In the genomic region with DNA sequence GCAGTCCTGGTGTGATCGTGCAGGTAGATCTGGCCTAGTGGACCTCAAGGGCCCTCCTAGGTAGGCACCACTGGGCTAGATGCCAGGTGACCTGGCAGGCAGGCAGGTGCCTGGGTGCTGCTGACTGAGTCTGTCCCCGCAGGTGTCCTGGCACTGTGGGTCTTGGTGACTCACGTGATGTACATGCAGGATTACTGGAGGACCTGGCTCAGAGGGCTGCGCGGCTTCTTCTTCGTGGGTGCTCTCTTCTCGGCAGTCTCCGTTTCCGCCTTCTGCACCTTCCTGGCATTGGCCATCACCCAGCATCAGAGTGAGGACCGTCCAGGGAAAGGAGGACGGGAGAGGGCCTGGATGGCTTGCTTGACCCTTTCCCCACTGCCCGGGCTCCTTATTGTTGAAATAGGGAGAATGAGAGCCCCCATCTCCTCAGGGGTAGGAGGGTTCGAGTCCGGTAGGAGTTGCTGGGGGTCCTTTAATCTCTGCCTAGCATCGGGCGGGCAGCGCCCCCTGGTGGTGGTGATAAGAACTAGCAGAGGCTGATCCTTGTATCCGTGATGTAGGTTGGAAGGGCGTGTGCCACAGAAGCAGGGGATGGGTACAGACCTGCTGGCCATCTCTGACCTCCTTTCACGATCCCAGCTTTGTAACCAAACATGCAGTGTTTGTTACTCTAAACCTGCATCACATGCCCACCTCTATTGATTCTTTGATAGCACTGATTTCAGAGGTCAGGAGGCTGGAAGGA, we compare ENCODE assay signal across 8 mouse cellular contexts. TPM values are rescaled to one million over a fixed set of nuclear protein-coding genes. Genes with fewer than 3 reads are reported as not detected.
DNase-seq lines count a peak whose midpoint lies in the region; TF ChIP-seq lines count a peak whose summit lies in the region.

No protein-coding gene starts in this region.

- no peak overlapping the region for H3K4me3 ChIP-seq in testis, adult 2 months (ENCODE audit: control insufficient read depth, low read depth, low read length)
- H3K4me3 ChIP-seq in kidney, adult 2 months (ENCODE audit: insufficient read depth, low read depth, low read length) = no peak overlapping the region

- H3K27me3 ChIP-seq in testis, adult 2 months (ENCODE audit: control insufficient read depth, insufficient read depth, low read length) = no peaks in the 10 kb centered on the region
- no peaks in the 10 kb centered on the region for H3K27me3 ChIP-seq in kidney, adult 2 months (replicated peaks; ENCODE audit: control insufficient read depth, insufficient read depth, low read length)

- 30% methylated on average over 20 of the region's 20 CpGs for WGBS in kidney, adult 2 months

- TF ChIP-seq POLR2A in testis, adult 2 months (IDR thresholded peaks at IDR 0.05; ENCODE audit: control insufficient read depth, low read depth, low read length) = no peak
- TF ChIP-seq POLR2A in kidney, adult 2 months (IDR thresholded peaks at IDR 0.05; ENCODE audit: low read depth, low read length) = no peak

- TF ChIP-seq CTCF in testis, adult 2 months (IDR thresholded peaks at IDR 0.05; ENCODE audit: control insufficient read depth, insufficient read depth, insufficient replicate concordance, low read depth, low read length) = peak; percentile 96
- peak; percentile 81 for TF ChIP-seq CTCF in kidney, adult 2 months (conservative IDR thresholded peaks at IDR 0.05; ENCODE audit: insufficient read depth, insufficient read length, low read depth, low read length)

- DNase-seq in gastrocnemius, postnatal 10 days = peak; percentile 71
- no peak for DNase-seq in gastrocnemius, adult 18-20 months (ENCODE audit: low spot score)
- no peak for DNase-seq in testis, postnatal 14 days (ENCODE audit: low spot score)
- peak; percentile 73 for DNase-seq in cerebellum, adult 8-10 months
- peak; percentile 72 for DNase-seq in kidney, adult 2 months
- DNase-seq in lung, postnatal 4 days = peak; percentile 72 to 76
- DNase-seq in thymus, postnatal 4 days = peak; percentile 88

- H3K27ac ChIP-seq in testis, adult 2 months (ENCODE audit: control insufficient read depth, insufficient read depth, low read depth, low read length) = no peak overlapping the region
- no peak overlapping the region; the same call in 1 of the 2 replicates for H3K27ac ChIP-seq in kidney, adult 2 months (ENCODE audit: insufficient read depth, low read depth, low read length)

- peaks cover 7% of the 10 kb centered on the region for H3K4me1 ChIP-seq in testis, adult 2 months (ENCODE audit: control insufficient read depth, insufficient read depth, low read length)
- H3K4me1 ChIP-seq in kidney, adult 2 months (ENCODE audit: control insufficient read depth, insufficient read depth, low read length) = peaks cover 28% of the 10 kb centered on the region

- H3K36me3 ChIP-seq in testis, adult 2 months (ENCODE audit: control insufficient read depth, insufficient read depth, low read length) = no peaks in the 10 kb centered on the region
- no peaks in the 10 kb centered on the region for H3K36me3 ChIP-seq in kidney, adult 2 months (ENCODE audit: control insufficient read depth, insufficient read depth, low read length)

RNA-seq across cellular contexts. Expression of a gene that starts 11.6 kb away (rescaled TPM):
- total RNA-seq in gastrocnemius, postnatal 10 days (2021) = 10 to 100 TPM; 34.5 to 42.6 TPM
- 10 to 100 TPM; 45.0 to 48.7 TPM for total RNA-seq in gastrocnemius, adult 18-20 months (2021)
- 16.3 and 17.0 TPM in 2 replicates for polyA plus RNA-seq in testis, adult 2 months (2012; rRNA removed)
- polyA plus RNA-seq in kidney, adult 2 months (2012; rRNA removed) = 182 and 203 TPM in 2 replicates

RNA-seq across cellular contexts. Expression of a gene that starts 22.2 kb away (rescaled TPM):
- total RNA-seq in gastrocnemius, postnatal 10 days (2021) = 1 to 10 TPM; 7.4 to 8.5 TPM
- total RNA-seq in gastrocnemius, adult 18-20 months (2021) = 1 to 10 TPM; 6.6 to 9.0 TPM
- 16.1 and 16.3 TPM in 2 replicates for polyA plus RNA-seq in testis, adult 2 months (2012; rRNA removed)
- 136 and 184 TPM in 2 replicates for polyA plus RNA-seq in kidney, adult 2 months (2012; rRNA removed)

RNA-seq across cellular contexts. Expression of a gene that starts 54.4 kb away (rescaled TPM):
- 10 to 100 TPM; 24.5 to 40.3 TPM for total RNA-seq in gastrocnemius, postnatal 10 days (2021)
- 10 to 100 TPM in 1 of 2 experiments, 1 to 10 TPM in 1; 6.2 to 10.3 TPM for total RNA-seq in gastrocnemius, adult 18-20 months (2021)
- 6.1 and 6.5 TPM in 2 replicates for polyA plus RNA-seq in testis, adult 2 months (2012; rRNA removed)
- polyA plus RNA-seq in kidney, adult 2 months (2012; rRNA removed) = 41.6 and 45.4 TPM in 2 replicates

RNA-seq across cellular contexts. Expression of a gene that starts 58.8 kb away (rescaled TPM):
- total RNA-seq in gastrocnemius, postnatal 10 days (2021) = under 1 TPM; 0.56 to 0.82 TPM
- total RNA-seq in gastrocnemius, adult 18-20 months (2021) = under 1 TPM; 0.34 to 0.45 TPM
- 0.89 and 1.1 TPM in 2 replicates for polyA plus RNA-seq in testis, adult 2 months (2012; rRNA removed)
- polyA plus RNA-seq in kidney, adult 2 months (2012; rRNA removed) = 2.4 and 2.9 TPM in 2 replicates

Comparison
In these comparisons a context has a peak if more than half of its experiments do, and no peak if none do; other contexts are left out.
1. DNase-seq: peak in gastrocnemius, postnatal 10 days (single experiment), cerebellum, adult 8-10 months (single experiment), kidney, adult 2 months (single experiment), lung, postnatal 4 days (2 of 2) and thymus, postnatal 4 days (single experiment); none in gastrocnemius, adult 18-20 months (single experiment) and testis, postnatal 14 days (single experiment).